Mouse (Mus musculus): Measurements from ENCODE around the gene Bco2.

DNA sequence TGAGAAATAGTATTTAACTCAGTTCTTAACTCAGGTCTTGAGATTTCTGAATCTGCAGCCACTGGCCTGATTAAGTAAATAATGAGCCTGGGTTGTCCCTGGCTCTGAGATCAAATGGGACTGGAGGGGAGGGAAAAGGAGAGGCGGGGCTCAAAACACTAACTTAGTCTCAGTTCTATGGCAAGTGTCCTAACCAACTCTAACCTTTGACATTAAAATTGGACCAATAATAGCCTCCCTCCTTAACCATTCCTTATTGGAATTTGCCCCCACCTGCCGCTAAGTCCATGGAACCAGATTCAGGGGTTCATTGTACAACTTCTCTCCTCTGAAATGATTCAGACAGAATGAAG lies at the start of gene Bco2:
- TF ChIP-seq POLR2A (IDR thresholded peaks at IDR 0.05; ENCODE audit: extremely low read depth, insufficient read depth, low read length) (no peak), CTCF (IDR thresholded peaks at IDR 0.05; ENCODE audit: low read depth, low read length) (no peak)

All from liver, adult 2 months (tissue).